Mouse (Mus musculus) midbrain, embryonic 12.5 days (tissue): ENCODE results near the gene Ankrd7. TPM values are rescaled to one million over a fixed set of nuclear protein-coding genes. Genes with fewer than 3 reads are reported as not detected.
A peak's percentile ranks its signal among the peaks of the same experiment; 100 is the strongest.
"Not testable (repeated sequence)": the region's sequence is repeated elsewhere in the genome, so short reads cannot be mapped to it uniquely, and the experiment has no call there.

ENCODE experiments used
- ATAC-seq: fragments of 200-750 bp; cut with Nextera tagmentation; 2 replicates; pipeline ENCODE4 v1.8.0; 2017; ENCODE audit warnings: low read depth, moderate TSS enrichment, moderate library complexity; ENCODE audit not compliant: low FRiP score
- H3K27ac ChIP-seq: fragments of 300-500 bp; sonication (generic); replicated peaks from 2 replicates; pipeline ENCODE4 v1.5.1; 2016; ENCODE audit warnings: mild to moderate bottlenecking
- H3K27me3 ChIP-seq: fragments of 300-500 bp; sonication (generic); 2 replicates; pipeline ENCODE4 v1.6.1; 2016; ENCODE audit warnings: mild to moderate bottlenecking
- H3K36me3 ChIP-seq: fragments of 300-500 bp; sonication (generic); 2 replicates; pipeline ENCODE4 v1.6.1; 2016
- H3K4me1 ChIP-seq: fragments of 300-500 bp; sonication (generic); 2 replicates; pipeline ENCODE4 v1.6.1; 2016
- H3K4me2 ChIP-seq: fragments of 300-500 bp; sonication (generic); replicated peaks from 2 replicates; pipeline ENCODE4 v1.6.1; 2016; ENCODE audit warnings: mild to moderate bottlenecking, moderate library complexity
- H3K4me3 ChIP-seq: fragments of 300-500 bp; sonication (generic); 2 replicates; pipeline ENCODE4 v1.5.1; 2016; ENCODE audit warnings: mild to moderate bottlenecking
- H3K9ac ChIP-seq: fragments of 300-500 bp; sonication (generic); replicated peaks from 2 replicates; pipeline ENCODE4 v1.6.1; 2016; ENCODE audit warnings: mild to moderate bottlenecking, moderate library complexity
- H3K9me3 ChIP-seq: fragments of 300-500 bp; sonication (generic); 2 replicates; pipeline ENCODE4 v1.6.1; 2016; ENCODE audit warnings: mild to moderate bottlenecking
- WGBS: fragments of 180-500 bp; shearing (Covaris S2); methylation state at CpG from one replicate; pipeline ENCODE4 v1.1.7; 2016; 5-methylcytosine and 5-hydroxymethylcytosine counted together
- polyA plus RNA-seq: library from polyadenylated mRNA; unstranded; fragments of >200 nt; fragmentation: Nextera tagmentation; extraction: Ambion mirVana; gene quantifications from 2 replicates; pipeline ENCODE4 v1.2.1, GENCODE M21; 2016

The Ankrd7 gene
- polyA plus RNA-seq, result 0.26 and 0.36 TPM in 2 replicates

DNA sequence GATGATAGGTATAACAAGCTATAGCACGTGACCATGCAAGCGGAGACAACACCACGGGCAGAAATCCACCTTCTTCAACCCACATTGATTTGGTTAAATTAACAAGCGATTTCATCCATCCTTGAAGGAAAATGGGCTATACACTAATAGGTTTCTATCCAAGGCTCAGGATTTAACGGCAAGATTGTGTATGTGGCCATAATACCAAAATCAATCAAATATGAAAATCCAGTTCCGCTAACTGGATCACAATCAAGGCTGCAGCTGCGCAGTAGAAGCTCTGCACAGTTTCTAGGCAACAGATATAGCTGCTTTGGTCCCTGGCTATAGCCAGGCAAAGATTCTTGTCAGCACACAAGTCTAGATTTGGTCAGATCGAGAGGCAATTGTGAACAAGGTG lies at the start of gene Ankrd7:
TSS of gene Ankrd7 (plus strand) at position 301 of the 400 bp plus-strand sequence.
- no peak within 1 kb of the TSS for H3K27ac ChIP-seq
- no peak for ATAC-seq
- 96% methylated on average over 8 of the region's 8 CpGs for WGBS

DNA sequence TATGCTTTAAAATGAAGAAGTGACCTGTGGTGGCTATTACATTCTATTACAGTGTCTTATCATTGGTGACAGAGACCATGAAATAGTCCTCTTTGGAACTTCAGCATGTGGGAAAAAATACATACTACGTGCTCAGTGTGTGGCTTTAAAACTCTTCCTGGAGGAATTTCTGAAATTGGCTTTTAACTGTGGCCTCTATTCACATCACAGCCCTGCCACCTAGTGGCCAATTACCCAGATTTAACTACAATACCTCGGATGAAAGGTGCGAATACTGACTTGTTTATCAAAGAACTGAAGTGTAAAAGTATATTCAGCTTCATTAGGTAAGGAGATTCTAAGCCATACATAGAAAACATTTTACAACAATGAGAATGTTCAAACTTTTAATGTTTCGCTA lies 46.8 kb upstream of the Ankrd7 start:
- no peaks in the 10 kb centered on the region for H3K9me3 ChIP-seq
- H3K9ac ChIP-seq, result no peak overlapping the region
- H3K4me2 ChIP-seq, result no peak overlapping the region
- no peak overlapping the region for H3K4me3 ChIP-seq
- 21% methylated on average over 4 of the region's 4 CpGs for WGBS
- peak; percentile 30; the same call in 1 of the 2 replicates for ATAC-seq
- H3K27me3 ChIP-seq, result no peaks in the 10 kb centered on the region
- H3K4me1 ChIP-seq, result no peaks in the 10 kb centered on the region
- no peaks in the 10 kb centered on the region for H3K36me3 ChIP-seq
- H3K27ac ChIP-seq, result no peak overlapping the region

More for the DNA sequence above, at the start of gene Ankrd7:
- Histone ChIP-seq H3K4me1 (no peaks in the 10 kb centered on the region), H3K27me3 (no peaks in the 10 kb centered on the region), H3K9ac (no peak within 1 kb of the TSS), H3K4me2 (no peak within 1 kb of the TSS), H3K36me3 (no peaks in the 10 kb centered on the region), H3K9me3 (0 out of 2 replicates have a peak, but pooled peaks cover 3% of the 10 kb centered on the region), H3K4me3 (no peak within 1 kb of the TSS)

GRCm38 (mm10) chr6:18820246-18820645 lies 45.9 kb upstream of the Ankrd7 start:
- H3K9ac ChIP-seq, result no peak overlapping the region
- no peak for ATAC-seq
- WGBS, result 70% methylated on average over 4 of the region's 4 CpGs
- H3K4me2 ChIP-seq, result no peak overlapping the region
- no peaks in the 10 kb centered on the region for H3K9me3 ChIP-seq
- no peak overlapping the region for H3K27ac ChIP-seq
- H3K4me3 ChIP-seq, result no peak overlapping the region
- H3K4me1 ChIP-seq, result no peaks in the 10 kb centered on the region
- H3K36me3 ChIP-seq, result no peaks in the 10 kb centered on the region
- H3K27me3 ChIP-seq, result no peaks in the 10 kb centered on the region

DNA sequence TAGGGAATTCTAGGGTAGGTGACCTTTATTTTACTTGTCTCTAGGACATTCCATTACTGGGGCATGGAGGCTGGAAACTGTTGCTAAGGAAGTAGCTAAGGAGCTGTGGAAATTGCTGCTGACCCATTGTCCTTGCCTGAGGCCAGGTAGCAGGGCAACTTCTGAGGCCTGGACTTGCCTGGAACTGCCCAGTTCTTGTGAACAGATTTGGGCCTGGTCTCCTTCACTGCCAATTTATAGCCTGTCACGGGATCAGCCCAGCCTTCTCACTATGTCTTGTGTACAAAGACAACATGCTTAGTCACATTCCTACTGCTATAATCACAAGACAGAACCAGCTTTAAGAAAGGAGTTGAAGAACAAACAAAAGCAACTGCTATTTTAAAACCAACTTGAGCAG lies 43.3 kb upstream of the Ankrd7 start:
- Histone ChIP-seq H3K27me3 (no peaks in the 10 kb centered on the region), H3K9ac (no peak overlapping the region), H3K4me2 (no peak overlapping the region), H3K27ac (no peak overlapping the region), H3K9me3 (no peaks in the 10 kb centered on the region), H3K4me1 (no peaks in the 10 kb centered on the region), H3K4me3 (no peak overlapping the region), H3K36me3 (no peaks in the 10 kb centered on the region)
- WGBS, result 84% methylated on average over 1 of the region's 1 CpGs
- ATAC-seq, result no peak

DNA sequence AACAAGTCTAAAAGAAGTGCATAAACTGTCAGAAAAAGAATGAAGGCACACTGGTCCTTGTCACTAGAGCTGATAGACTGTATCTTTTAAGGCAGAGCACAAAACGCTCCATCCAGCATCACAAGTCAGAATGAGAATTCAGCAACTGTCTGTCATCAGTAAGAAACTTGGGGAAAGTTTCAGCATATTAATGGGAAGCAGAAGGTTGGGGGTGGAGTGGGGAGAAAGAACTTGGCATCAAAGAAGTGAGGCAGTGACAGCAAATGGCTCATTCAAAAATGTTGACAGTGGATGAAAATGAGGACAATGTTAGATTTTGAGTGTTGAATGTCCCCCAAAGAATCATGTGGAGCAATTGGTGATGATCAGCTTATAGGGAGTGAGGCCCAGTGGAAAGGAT lies 33.2 kb upstream of the Ankrd7 start:
- Histone ChIP-seq H3K36me3 (no peaks in the 10 kb centered on the region), H3K9ac (no peak overlapping the region), H3K27me3 (no peaks in the 10 kb centered on the region), H3K9me3 (no peaks in the 10 kb centered on the region), H3K4me1 (no peaks in the 10 kb centered on the region), H3K27ac (no peak overlapping the region), H3K4me3 (no peak overlapping the region), H3K4me2 (no peak overlapping the region)
- no peak for ATAC-seq
- WGBS, result 77% methylated on average over 1 of the region's 1 CpGs

DNA sequence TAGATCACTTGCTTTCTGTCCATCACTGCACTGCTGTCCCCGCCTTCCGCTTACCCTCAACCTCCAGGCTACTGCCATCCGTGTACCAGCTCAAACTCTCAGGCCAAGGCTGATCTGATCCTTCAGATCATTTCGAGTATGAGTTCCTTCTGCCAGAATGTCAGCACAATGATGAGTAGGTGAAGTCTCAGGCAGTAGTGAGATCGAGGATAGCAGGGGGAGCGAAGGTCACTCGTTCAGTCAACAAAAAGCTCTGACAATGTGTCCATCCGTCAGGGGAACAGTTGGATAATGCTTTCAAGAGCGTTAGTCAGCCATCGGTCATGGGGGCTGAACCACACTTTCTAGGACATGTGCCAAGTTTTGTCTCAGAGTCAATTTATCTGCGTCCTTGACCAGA lies 21.6 kb upstream of the Ankrd7 start:
- not testable (repeated sequence) for H3K9me3 ChIP-seq, H3K4me3 ChIP-seq, H3K27ac ChIP-seq, H3K27me3 ChIP-seq, H3K36me3 ChIP-seq, ATAC-seq, H3K4me2 ChIP-seq, H3K4me1 ChIP-seq, H3K9ac ChIP-seq
- WGBS, result 84% methylated on average over 4 of the region's 11 CpGs

DNA sequence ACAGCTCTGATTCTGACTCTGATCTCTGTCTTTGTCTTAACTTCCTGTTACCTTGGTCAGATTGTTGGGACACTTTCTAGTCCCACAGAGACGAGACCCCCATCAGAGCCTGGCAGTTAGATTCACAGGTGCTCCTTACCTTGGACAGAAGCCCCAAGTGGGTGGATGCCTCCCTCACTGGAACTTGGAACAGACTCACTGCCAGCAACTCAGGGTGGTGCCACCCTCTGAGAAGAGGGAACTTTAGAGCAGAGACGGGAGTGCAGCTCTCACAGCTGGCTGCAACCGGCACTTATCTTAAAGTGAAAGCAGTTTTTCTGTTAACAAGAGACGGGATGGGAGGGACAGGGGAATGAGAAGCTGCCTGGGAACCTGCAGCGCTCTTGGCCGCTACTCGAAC lies 20.5 kb upstream of the Ankrd7 start:
- not testable (repeated sequence) for H3K4me3 ChIP-seq, H3K4me2 ChIP-seq, H3K27ac ChIP-seq, H3K36me3 ChIP-seq, H3K9ac ChIP-seq, ATAC-seq, H3K9me3 ChIP-seq, H3K27me3 ChIP-seq
- WGBS, result 51% methylated on average over 5 of the region's 7 CpGs
- H3K4me1 ChIP-seq, result peaks cover 10% of the 10 kb centered on the region

GRCm38 (mm10) chr6:18848051-18848701 lies 17.9 kb upstream of the Ankrd7 start, which contains the start of gene Lsm8:
TSS of gene Lsm8 (plus strand) at chr6:18848579.
- peak within 1 kb of the TSS; percentile 66 for H3K4me2 ChIP-seq
- WGBS, result under 1% methylated on average over 37 of the region's 37 CpGs
- H3K27me3 ChIP-seq, result no peaks in the 10 kb centered on the region
- peak within 1 kb of the TSS; percentile 96 for H3K9ac ChIP-seq
- H3K27ac ChIP-seq, result peak within 1 kb of the TSS; percentile 95
- H3K4me3 ChIP-seq, result peak within 1 kb of the TSS; percentile 88
- peaks cover 16% of the 10 kb centered on the region for H3K36me3 ChIP-seq
- peaks cover 15% of the 10 kb centered on the region for H3K4me1 ChIP-seq
- peak; percentile 100 for ATAC-seq
- H3K9me3 ChIP-seq, result no peaks in the 10 kb centered on the region

DNA sequence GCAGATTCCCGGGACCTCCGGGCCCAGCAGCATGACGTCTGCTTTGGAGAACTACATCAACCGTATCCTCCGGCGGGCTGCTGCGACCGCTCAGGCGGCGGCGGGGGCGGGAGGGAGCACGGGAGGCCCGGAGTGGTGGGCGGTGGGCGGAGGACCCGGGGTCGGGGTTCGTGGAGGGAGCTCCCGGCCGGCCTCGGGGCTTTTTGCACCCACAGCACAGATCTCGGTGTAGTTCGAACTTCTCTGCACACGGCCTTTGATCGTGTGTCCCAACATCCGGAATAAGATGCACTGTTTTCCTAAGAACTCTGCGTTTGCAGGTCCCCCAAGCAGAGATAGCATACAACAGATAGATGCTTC lies 17.4 kb upstream of the Ankrd7 start:
- Histone ChIP-seq H3K4me3 (peak overlapping the region; percentile 88), H3K27me3 (no peaks in the 10 kb centered on the region), H3K9ac (peak overlapping the region; percentile 96), H3K4me2 (peak overlapping the region; percentile 66), H3K9me3 (no peaks in the 10 kb centered on the region), H3K36me3 (peaks cover 21% of the 10 kb centered on the region), H3K4me1 (peaks cover 15% of the 10 kb centered on the region), H3K27ac (peak overlapping the region; percentile 95)
- under 1% methylated on average over 28 of the region's 28 CpGs for WGBS
- ATAC-seq, result no peak; the same call in 1 of the 2 replicates

GRCm38 (mm10) chr6:18855323-18855722 lies 10.8 kb upstream of the Ankrd7 start:
- Histone ChIP-seq H3K9ac (no peak overlapping the region), H3K9me3 (no peaks in the 10 kb centered on the region), H3K4me2 (no peak overlapping the region), H3K36me3 (peaks cover 54% of the 10 kb centered on the region), H3K27ac (no peak overlapping the region), H3K27me3 (no peaks in the 10 kb centered on the region), H3K4me3 (no peak overlapping the region), H3K4me1 (peaks cover 5% of the 10 kb centered on the region; the same call in 1 of the 2 replicates)
- ATAC-seq, result no peak

DNA sequence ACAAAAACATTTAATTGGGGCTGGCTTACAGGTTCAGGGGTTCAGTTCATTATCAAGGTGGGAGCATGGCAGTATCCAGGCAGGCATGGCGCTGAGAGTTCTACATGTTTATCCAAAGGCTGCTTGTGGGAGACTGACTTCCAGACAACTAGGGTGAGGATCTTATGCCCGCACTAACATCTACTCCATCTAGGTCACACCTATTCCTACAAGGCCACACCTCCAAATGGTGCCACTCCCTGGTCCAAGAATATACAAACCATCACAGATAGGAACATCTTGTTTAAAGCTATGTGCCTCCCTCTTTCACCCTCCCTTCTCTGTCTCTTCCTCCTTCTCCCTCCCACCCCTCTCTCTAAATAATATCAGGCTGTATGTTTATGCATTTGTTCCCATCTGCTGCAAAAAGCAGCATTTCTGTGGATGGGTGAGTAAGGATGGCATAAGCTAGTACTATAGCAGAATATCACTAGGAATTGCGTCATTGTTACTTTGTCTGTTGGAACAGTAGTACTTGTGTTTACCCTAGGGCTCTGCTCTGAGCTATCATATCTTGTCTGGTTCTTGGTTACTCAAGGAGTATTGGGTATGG lies 9.5 kb upstream of the Ankrd7 start:
- Histone ChIP-seq H3K27me3 (no peaks in the 10 kb centered on the region), H3K9me3 (0 out of 2 replicates have a peak, but pooled peaks cover under 1% of the 10 kb centered on the region), H3K4me3 (no peak overlapping the region), H3K36me3 (peaks cover 53% of the 10 kb centered on the region), H3K27ac (no peak overlapping the region), H3K4me1 (no peaks in the 10 kb centered on the region), H3K4me2 (no peak overlapping the region), H3K9ac (no peak overlapping the region)
- ATAC-seq, result peak; percentile 38
- WGBS, result 96% methylated on average over 3 of the region's 3 CpGs

GRCm38 (mm10) chr6:18889030-18889429 lies 22.9 kb downstream of the Ankrd7 start:
- WGBS, result 92% methylated on average over 2 of the region's 2 CpGs
- ATAC-seq, result no peak
- H3K27me3 ChIP-seq, result no peaks in the 10 kb centered on the region
- no peaks in the 10 kb centered on the region for H3K36me3 ChIP-seq
- no peak overlapping the region for H3K4me2 ChIP-seq
- H3K9ac ChIP-seq, result no peak overlapping the region
- no peaks in the 10 kb centered on the region for H3K4me1 ChIP-seq
- H3K27ac ChIP-seq, result no peak overlapping the region
- no peak overlapping the region for H3K4me3 ChIP-seq
- no peaks in the 10 kb centered on the region for H3K9me3 ChIP-seq
